Mouse (Mus musculus) lung, postnatal 0 days (tissue): ENCODE results near the gene Hist2h4. TPM values are rescaled to one million over a fixed set of nuclear protein-coding genes. Genes with fewer than 3 reads are reported as not detected.
"Not testable (repeated sequence)": the region's sequence is repeated elsewhere in the genome, so short reads cannot be mapped to it uniquely, and the experiment has no call there.

Experiments
- ATAC-seq: fragments of 200-750 bp; cut with Nextera tagmentation; 2 replicates; pipeline ENCODE4 v1.8.0; 2017; ENCODE audit warnings: moderate library complexity
- DNase-seq: peaks from one replicate; pipeline ENCODE4 v3.0.0-alpha.2; 2016; ENCODE audit warnings: low spot score
- H3K27ac ChIP-seq: fragments of 300-500 bp; sonication (generic); 2 replicates; pipeline ENCODE4 v1.5.1; 2014; ENCODE audit warnings: antibody characterized with exemption, mild to moderate bottlenecking, low read length, mixed read lengths
- H3K27me3 ChIP-seq: fragments of 300-500 bp; sonication (generic); replicated peaks from 2 replicates; pipeline ENCODE4 v1.6.1; 2014; ENCODE audit warnings: low read length, mixed read lengths; ENCODE audit not compliant: insufficient read depth
- H3K36me3 ChIP-seq: fragments of 300-500 bp; sonication (generic); 2 replicates; pipeline ENCODE4 v1.6.1; 2014; ENCODE audit warnings: low read length, mixed read lengths; ENCODE audit not compliant: insufficient read depth
- H3K4me1 ChIP-seq: fragments of 300-500 bp; sonication (generic); 2 replicates; pipeline ENCODE4 v1.6.1; 2014; ENCODE audit warnings: antibody characterized with exemption, low read depth, low read length, mixed read lengths; ENCODE audit not compliant: insufficient read depth
- H3K4me2 ChIP-seq: fragments of 300-500 bp; sonication (generic); replicated peaks from 2 replicates; pipeline ENCODE4 v1.6.1; 2014; ENCODE audit warnings: low read depth, mild to moderate bottlenecking, low read length, moderate library complexity, mixed read lengths
- H3K4me3 ChIP-seq: fragments of 300-500 bp; sonication (generic); 2 replicates; pipeline ENCODE4 v1.5.1; 2014; ENCODE audit warnings: low read depth, low read length
- H3K9ac ChIP-seq: fragments of 300-500 bp; sonication (generic); replicated peaks from 2 replicates; pipeline ENCODE4 v1.6.1; 2014; ENCODE audit warnings: low read depth, mild to moderate bottlenecking
- H3K9me3 ChIP-seq: fragments of 300-500 bp; sonication (generic); 2 replicates; pipeline ENCODE4 v1.6.1; 2016; ENCODE audit warnings: low read length, mixed read lengths
- CTCF ChIP-seq: IDR thresholded peaks from 2 replicates; pipeline ENCODE4 v1.5.1; 2016; ENCODE audit warnings: antibody characterized with exemption, mild to moderate bottlenecking
- EP300 ChIP-seq: IDR thresholded peaks from 2 replicates; pipeline ENCODE4 v1.6.1; 2016; ENCODE audit warnings: antibody characterized with exemption, mild to moderate bottlenecking, control low read depth
- WGBS: fragments of 180-500 bp; shearing (Covaris S2); extraction: QIAGEN DNeasy Blood & Tissue Kit; methylation state at CpG from one replicate; pipeline ENCODE4 v1.1.7; 2014; 5-methylcytosine and 5-hydroxymethylcytosine counted together
- polyA plus RNA-seq: library from polyadenylated mRNA; unstranded; fragments of >200 nt; fragmentation: Nextera tagmentation; extraction: Ambion mirVana; gene quantifications from 2 replicates; pipeline ENCODE4 v1.2.1, GENCODE M21; 2015

Hist2h4 gene
- polyA plus RNA-seq, 1 experiment from 2014 or later: 9.8 TPM

- Histone ChIP-seq H3K27me3 (no peaks in the 10 kb centered on the region), H3K36me3 (no peaks in the 10 kb centered on the region), H3K4me2 (no peak overlapping the region; the same call in 1 of the 2 replicates), H3K4me1 (peaks cover 10% of the 10 kb centered on the region; the same call in 1 of the 2 replicates), H3K27ac (no peak overlapping the region), H3K4me3 (no peak overlapping the region), H3K9me3 (no peaks in the 10 kb centered on the region), H3K9ac (no peak overlapping the region)
- TF ChIP-seq EP300: no peak
- 13% methylated on average over 11 of the region's 11 CpGs for WGBS
- ATAC-seq (no peak), DNase-seq (no peak)
Measured at GRCm38 (mm10) chr3:96247356-96248140, 15.6 kb downstream of the Hist2h4 start.

GRCm38 (mm10) chr3:96246427-96246856 lies 16.7 kb downstream of the Hist2h4 start, which contains the start of gene Hist2h3c1:
Gene Hist2h3c1, plus strand, starts transcription at chr3:96246685.
- not testable (repeated sequence) for H3K27ac ChIP-seq, H3K36me3 ChIP-seq, H3K9me3 ChIP-seq, H3K4me2 ChIP-seq, H3K27me3 ChIP-seq, H3K9ac ChIP-seq, DNase-seq, H3K4me1 ChIP-seq
- peak; percentile 91 for ATAC-seq
- H3K4me3 ChIP-seq: peak within 1 kb of the TSS; percentile 25; the same call in 1 of the 2 replicates
- no CpG with 5 or more reads among the region's 47 CpGs for WGBS

- not testable (repeated sequence) for H3K27ac ChIP-seq, ATAC-seq, H3K36me3 ChIP-seq, H3K9me3 ChIP-seq, H3K9ac ChIP-seq, H3K4me2 ChIP-seq, H3K27me3 ChIP-seq, DNase-seq
- WGBS: 0% methylated on average over 10 of the region's 21 CpGs
- H3K4me3 ChIP-seq: peak overlapping the region; percentile 25; the same call in 1 of the 2 replicates
- peaks cover 10% of the 10 kb centered on the region for H3K4me1 ChIP-seq
Measured at GRCm38 (mm10) chr3:96246018-96246417, 17.1 kb downstream of the Hist2h4 start.

GRCm38 (mm10) chr3:96245003-96245886 lies 17.9 kb downstream of the Hist2h4 start, which contains the start of gene Hist2h2aa1:
Gene Hist2h2aa1, plus strand, starts transcription at chr3:96245497.
- 0% methylated on average over 15 of the region's 88 CpGs for WGBS
- ATAC-seq: peak; percentile 85

GRCm38 (mm10) chr3:96243921-96244572 lies 19.1 kb downstream of the Hist2h4 start:
- DNase-seq: no peak
- Histone ChIP-seq H3K9me3 (no peaks in the 10 kb centered on the region), H3K4me3 (peak overlapping the region; percentile 28; the same call in 1 of the 2 replicates), H3K27ac (peak overlapping the region; percentile 90), H3K4me1 (peaks cover 14% of the 10 kb centered on the region), H3K27me3 (no peaks in the 10 kb centered on the region), H3K4me2 (peak overlapping the region; percentile 55), H3K36me3 (no peaks in the 10 kb centered on the region), H3K9ac (peak overlapping the region; percentile 37)
- ATAC-seq: no peak
- 70% methylated on average over 7 of the region's 7 CpGs for WGBS
- TF ChIP-seq EP300: no peak
- TF ChIP-seq CTCF: no peak

More at GRCm38 (mm10) chr3:96245003-96245886, 17.9 kb downstream of the Hist2h4 start, which contains the start of gene Hist2h2aa1:
- DNase-seq: peak; percentile 85
- Histone ChIP-seq H3K4me2 (peak within 1 kb of the TSS; percentile 55), H3K4me1 (peaks cover 14% of the 10 kb centered on the region), H3K9ac (peak within 1 kb of the TSS; percentile 37), H3K27ac (peak within 1 kb of the TSS; percentile 90), H3K4me3 (peak within 1 kb of the TSS; percentile 28)
- not testable (repeated sequence) for H3K9me3 ChIP-seq, H3K27me3 ChIP-seq, H3K36me3 ChIP-seq

GRCm38 (mm10) chr3:96240799-96241197 lies 22.3 kb downstream of the Hist2h4 start:
- no peak for TF ChIP-seq EP300
- TF ChIP-seq CTCF: no peak
- H3K4me3 ChIP-seq: peak overlapping the region; percentile 14; the same call in 1 of the 2 replicates
- H3K27me3 ChIP-seq: no peaks in the 10 kb centered on the region
- WGBS: 71% methylated on average over 9 of the region's 9 CpGs
- H3K4me1 ChIP-seq: peaks cover 13% of the 10 kb centered on the region
- H3K4me2 ChIP-seq: peak overlapping the region; percentile 38
- peak overlapping the region; percentile 78 for H3K27ac ChIP-seq
- no peak for DNase-seq
- no peaks in the 10 kb centered on the region for H3K36me3 ChIP-seq
- peak overlapping the region; percentile 36 for H3K9ac ChIP-seq
- ATAC-seq: no peak
- no peaks in the 10 kb centered on the region for H3K9me3 ChIP-seq

- H3K9ac ChIP-seq: peak within 1 kb of the TSS; percentile 36
- H3K27me3 ChIP-seq, H3K36me3 ChIP-seq, H3K9me3 ChIP-seq: not testable (repeated sequence)
- DNase-seq (peak; percentile 89), ATAC-seq (peak; percentile 83)
- peak within 1 kb of the TSS; percentile 28; the same call in 1 of the 2 replicates for H3K4me3 ChIP-seq
- H3K27ac ChIP-seq: peak within 1 kb of the TSS; percentile 78
- peaks cover 13% of the 10 kb centered on the region for H3K4me1 ChIP-seq
- 4% methylated on average over 28 of the region's 85 CpGs for whole genome bisulfite sequencing
- H3K4me2 ChIP-seq: peak within 1 kb of the TSS; percentile 38
Measured at GRCm38 (mm10) chr3:96239949-96240798, 22.9 kb downstream of the Hist2h4 start, which contains the start of gene Hist2h2aa2. Gene Hist2h2aa2, minus strand, starts transcription at chr3:96240276.
